In the genomic region with DNA sequence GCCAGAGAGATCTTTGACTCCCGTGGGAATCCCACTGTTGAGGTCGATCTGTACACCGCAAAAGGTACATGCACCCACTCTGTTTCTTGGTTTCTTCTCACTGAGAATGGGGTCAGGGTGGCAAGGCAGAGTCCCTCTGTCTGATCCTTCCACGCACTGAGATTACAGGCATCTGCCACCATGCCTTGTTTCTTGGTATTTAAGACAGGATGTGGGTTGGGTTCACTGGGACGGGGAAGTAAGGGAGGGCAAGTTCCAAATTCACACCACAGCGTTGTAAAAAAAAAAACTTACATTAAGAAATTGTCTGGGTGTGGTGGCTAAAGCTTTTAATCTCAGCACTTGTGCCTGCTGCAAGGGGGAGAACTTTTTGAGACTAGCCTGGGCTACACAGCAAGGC, we compare ENCODE assay signal across 8 mouse cellular contexts. TPM values are rescaled to one million over a fixed set of nuclear protein-coding genes. Genes with fewer than 3 reads are reported as not detected.
DNase-seq lines count a peak whose midpoint lies in the region; ATAC-seq lines count a peak whose summit lies in the region.

No protein-coding gene starts in this region.

- DNase-seq in B cell, adult 2 months, result peak; percentile 14 to 19
- peak; percentile 28 to 43 for DNase-seq in CD8-positive naive resting alpha-beta T cell, adult 2 months (ENCODE audit: low read depth in 2 of 2, low spot score in 2 of 2)
- DNase-seq in thymus, postnatal 4 days, result peak; percentile 33
- DNase-seq in left cerebral cortex, adult 9 months (ENCODE audit: low spot score in 2 of 2), result no peak
- no peak for DNase-seq in layer of hippocampus, adult 18-20 months (ENCODE audit: low spot score in 2 of 2)
- DNase-seq in kidney, adult 18-20 months, result no peak

- peak overlapping the region; percentile 87 for H3K9ac ChIP-seq in heart, embryonic 16.5 days (ENCODE audit: low read length)

- H3K27ac ChIP-seq in heart, embryonic 16.5 days (ENCODE audit: low read length), result peak overlapping the region; percentile 90

- ATAC-seq in heart, embryonic 16.5 days (replicated peaks; ENCODE audit: extremely low read depth, insufficient read depth, low FRiP score), result no peak
- ATAC-seq in megakaryocyte, adult 5-6 weeks (ENCODE audit: poor library complexity, severe bottlenecking), result peak; percentile 27

- peak overlapping the region; percentile 82 for H3K4me3 ChIP-seq in heart, embryonic 16.5 days (ENCODE audit: low read length)

- H3K4me1 ChIP-seq in heart, embryonic 16.5 days (ENCODE audit: control insufficient read depth, insufficient read depth, low read length), result peaks cover 61% of the 10 kb centered on the region

- peaks cover 50% of the 10 kb centered on the region for H3K36me3 ChIP-seq in heart, embryonic 16.5 days (ENCODE audit: control insufficient read depth, insufficient read depth)

- no peaks in the 10 kb centered on the region for H3K27me3 ChIP-seq in heart, embryonic 16.5 days (ENCODE audit: control insufficient read depth, insufficient read depth, low read length)

- H3K9me3 ChIP-seq in heart, embryonic 16.5 days (replicated peaks; ENCODE audit: control insufficient read depth, low read length), result no peaks in the 10 kb centered on the region

- peak overlapping the region; percentile 76 for H3K4me2 ChIP-seq in heart, embryonic 16.5 days (ENCODE audit: low read depth, low read length)

- 23% methylated on average over 6 of the region's 6 CpGs for WGBS in heart, embryonic 16.5 days

RNA-seq across cellular contexts. Expression of a gene that starts 3.0 kb away (rescaled TPM):
- 1,672 and 1,922 TPM in 2 replicates for polyA plus RNA-seq in heart, embryonic 16.5 days (2015; fragmentation: Nextera tagmentation; extraction: Ambion mirVana)
- total RNA-seq in megakaryocyte, adult 5-6 weeks (2015), result 382 and 422 TPM in 2 replicates
- 352 and 362 TPM in 2 replicates for total RNA-seq in megakaryocyte, adult 5-6 weeks (2017)
- total RNA-seq in layer of hippocampus, adult 18-20 months (2021), result 100 to 1,000 TPM; 421 to 451 TPM

RNA-seq across cellular contexts. Expression of a gene that starts 38.4 kb away (rescaled TPM):
- polyA plus RNA-seq in heart, embryonic 16.5 days (2015; fragmentation: Nextera tagmentation; extraction: Ambion mirVana), result not detected in 2 replicates
- 0.20 and 0.39 TPM in 2 replicates for total RNA-seq in megakaryocyte, adult 5-6 weeks (2015)
- not detected in 2 replicates for total RNA-seq in megakaryocyte, adult 5-6 weeks (2017)
- not detected for total RNA-seq in layer of hippocampus, adult 18-20 months (2021)

RNA-seq across cellular contexts. Expression of a gene that starts 41.9 kb away (rescaled TPM):
- 18.0 and 18.5 TPM in 2 replicates for polyA plus RNA-seq in heart, embryonic 16.5 days (2015; fragmentation: Nextera tagmentation; extraction: Ambion mirVana)
- 60.3 and 65.8 TPM in 2 replicates for total RNA-seq in megakaryocyte, adult 5-6 weeks (2015)
- total RNA-seq in megakaryocyte, adult 5-6 weeks (2017), result 16.3 and 19.1 TPM in 2 replicates
- 100 to 1,000 TPM; 128 to 139 TPM for total RNA-seq in layer of hippocampus, adult 18-20 months (2021)

Comparison
In these comparisons a context has a peak if more than half of its experiments do, and no peak if none do; other contexts are left out.
1. DNase-seq: peak in B cell, adult 2 months (2 of 2), CD8-positive naive resting alpha-beta T cell, adult 2 months (2 of 2) and thymus, postnatal 4 days (single experiment); none in left cerebral cortex, adult 9 months (0 of 2), layer of hippocampus, adult 18-20 months (0 of 2) and kidney, adult 18-20 months (single experiment).